In genomic region chr8:106151041-106151440, GRCm38 (mm10) we compare ENCODE assay signal across 8 mouse cellular contexts. TPM values are rescaled to one million over a fixed set of nuclear protein-coding genes. Genes with fewer than 3 reads are reported as not detected.
DNase-seq lines count a peak whose midpoint lies in the region; ATAC-seq and TF ChIP-seq lines count a peak whose summit lies in the region.

No protein-coding gene starts in this region.

- peak overlapping the region; percentile 81 for H3K9ac ChIP-seq in lung, embryonic 16.5 days (ENCODE audit: low read length)
- peak overlapping the region; percentile 65; the same call in 1 of the 2 replicates for H3K9ac ChIP-seq in limb, embryonic 11.5 days (ENCODE audit: low read length)
- 0 out of 2 replicates have a peak overlapping the region, but pooled peaks have one; percentile 45 for H3K9ac ChIP-seq in stomach, embryonic 14.5 days (replicated peaks; ENCODE audit: low read depth, low read length)

- intact Hi-C loops in left cerebral cortex, postnatal 4 days (cut with DNase I), result no loop called here

- WGBS in lung, embryonic 16.5 days, result 69% methylated on average over 9 of the region's 9 CpGs
- WGBS in limb, embryonic 11.5 days, result 83% methylated on average over 9 of the region's 9 CpGs
- 76% methylated on average over 9 of the region's 9 CpGs for WGBS in stomach, embryonic 14.5 days

- TF ChIP-seq CTCF in embryonic fibroblast, embryonic 13.5 days (IDR thresholded peaks at IDR 0.05; ENCODE audit: borderline replicate concordance, insufficient read depth, low read length), result no peak

- peak overlapping the region; percentile 74 for H3K4me3 ChIP-seq in lung, embryonic 16.5 days (ENCODE audit: low read length)
- H3K4me3 ChIP-seq in embryonic fibroblast, embryonic 13.5 days (ENCODE audit: insufficient read depth, low read length), result peak overlapping the region; percentile 63
- peak overlapping the region; percentile 71 for H3K4me3 ChIP-seq in limb, embryonic 11.5 days (ENCODE audit: low read depth, low read length)
- H3K4me3 ChIP-seq in stomach, embryonic 14.5 days (ENCODE audit: low read depth, low read length), result peak overlapping the region; percentile 76

- peak overlapping the region; percentile 84 for H3K4me2 ChIP-seq in lung, embryonic 16.5 days (ENCODE audit: low read depth, low read length)
- H3K4me2 ChIP-seq in limb, embryonic 11.5 days (ENCODE audit: low read depth, severe bottlenecking), result peak overlapping the region; percentile 73
- H3K4me2 ChIP-seq in stomach, embryonic 14.5 days (replicated peaks; ENCODE audit: low read depth, low read length), result peak overlapping the region; percentile 69

- peaks cover 1% of the 10 kb centered on the region; the same call in 1 of the 2 replicates for H3K36me3 ChIP-seq in lung, embryonic 16.5 days (ENCODE audit: control insufficient read depth, insufficient read depth, low read length)
- no peaks in the 10 kb centered on the region for H3K36me3 ChIP-seq in limb, embryonic 11.5 days (ENCODE audit: control insufficient read depth, insufficient read depth, low read length)
- H3K36me3 ChIP-seq in stomach, embryonic 14.5 days (ENCODE audit: control insufficient read depth, insufficient read depth, low read length), result peaks cover 6% of the 10 kb centered on the region

- no peak for ATAC-seq in lung, embryonic 16.5 days (ENCODE audit: low read depth)
- no peak for ATAC-seq in limb, embryonic 11.5 days (ENCODE audit: insufficient number of reproducible peaks, low FRiP score, low TSS enrichment, low read depth)
- no peak for ATAC-seq in stomach, embryonic 14.5 days (ENCODE audit: insufficient number of reproducible peaks, insufficient read depth, low FRiP score, low read depth)

- no peak for DNase-seq in lung, postnatal 14 days
- no peak for DNase-seq in limb, embryonic 11.5 days (ENCODE audit: low spot score)
- no peak for DNase-seq in layer of hippocampus, postnatal 25 days (ENCODE audit: extremely low spot score in 1 of 2, low spot score in 1 of 2)
- DNase-seq in embryo, embryonic 10.5 days (ENCODE audit: low spot score), result no peak
- no peak for DNase-seq in left cerebral cortex, postnatal 4 days

- TF ChIP-seq POLR2A in embryonic fibroblast, embryonic 13.5 days (IDR thresholded peaks at IDR 0.05; ENCODE audit: low read depth, low read length), result no peak

- peaks cover 10% of the 10 kb centered on the region for H3K4me1 ChIP-seq in lung, embryonic 16.5 days (replicated peaks; ENCODE audit: control insufficient read depth, insufficient read depth, low read length)
- peaks cover 6% of the 10 kb centered on the region; the same call in 1 of the 2 replicates for H3K4me1 ChIP-seq in embryonic fibroblast, embryonic 13.5 days (ENCODE audit: control insufficient read depth, insufficient read depth, low read length)
- H3K4me1 ChIP-seq in limb, embryonic 11.5 days (ENCODE audit: control insufficient read depth, insufficient read depth, low read length), result 0 out of 2 replicates have a peak, but pooled peaks cover 2% of the 10 kb centered on the region
- H3K4me1 ChIP-seq in stomach, embryonic 14.5 days (ENCODE audit: control insufficient read depth, insufficient read depth, low read length), result peaks cover 2% of the 10 kb centered on the region; the same call in 1 of the 2 replicates

- H3K27ac ChIP-seq in lung, embryonic 16.5 days (ENCODE audit: low read length), result no peak overlapping the region
- no peak overlapping the region for H3K27ac ChIP-seq in embryonic fibroblast, embryonic 13.5 days (ENCODE audit: insufficient read depth, low read length)
- no peak overlapping the region for H3K27ac ChIP-seq in limb, embryonic 11.5 days (replicated peaks; ENCODE audit: low read depth, low read length)
- no peak overlapping the region for H3K27ac ChIP-seq in stomach, embryonic 14.5 days (ENCODE audit: low read length)

- no peaks in the 10 kb centered on the region for H3K9me3 ChIP-seq in lung, embryonic 16.5 days (ENCODE audit: control insufficient read depth, low read length)
- no peaks in the 10 kb centered on the region for H3K9me3 ChIP-seq in limb, embryonic 11.5 days (ENCODE audit: control insufficient read depth, low read length)
- no peaks in the 10 kb centered on the region for H3K9me3 ChIP-seq in stomach, embryonic 14.5 days (ENCODE audit: control insufficient read depth, low read depth, low read length)

- no peaks in the 10 kb centered on the region for H3K27me3 ChIP-seq in lung, embryonic 16.5 days (ENCODE audit: control insufficient read depth, insufficient read depth, low read depth, low read length)
- H3K27me3 ChIP-seq in limb, embryonic 11.5 days (ENCODE audit: control insufficient read depth, insufficient read depth, low read length), result no peaks in the 10 kb centered on the region
- H3K27me3 ChIP-seq in stomach, embryonic 14.5 days (ENCODE audit: control insufficient read depth, insufficient read depth, low read length), result no peaks in the 10 kb centered on the region

RNA-seq across cellular contexts. Expression of gene Pla2g15, which starts 0.8 kb away (rescaled TPM):
- polyA plus RNA-seq in lung, embryonic 16.5 days (2015; fragmentation: Nextera tagmentation; extraction: Ambion mirVana), result 12.8 and 12.9 TPM in 2 replicates
- 30.0 and 40.9 TPM in 2 replicates for polyA plus RNA-seq in embryonic fibroblast, embryonic 13.5 days (2011; ENCODE audit: insufficient read length, low read depth, missing spikeins)
- polyA plus RNA-seq in limb, embryonic 11.5 days (2014; fragmentation: Nextera tagmentation; extraction: Ambion mirVana), result 5.9 and 6.7 TPM in 2 replicates
- 3.9 and 4.0 TPM in 2 replicates for polyA plus RNA-seq in stomach, embryonic 14.5 days (2014; fragmentation: Nextera tagmentation; extraction: Ambion mirVana)
- total RNA-seq in layer of hippocampus, postnatal 25 days (2021), result 10 to 100 TPM; 19.4 to 23.1 TPM
- total RNA-seq in left cerebral cortex, postnatal 4 days (2021), result 10 to 100 TPM; 20.7 to 21.8 TPM

RNA-seq across cellular contexts. Expression of gene Esrp2, which starts 14.3 kb away (rescaled TPM):
- polyA plus RNA-seq in lung, embryonic 16.5 days (2015; fragmentation: Nextera tagmentation; extraction: Ambion mirVana), result 62.7 and 62.8 TPM in 2 replicates
- polyA plus RNA-seq in embryonic fibroblast, embryonic 13.5 days (2011; ENCODE audit: insufficient read length, low read depth, missing spikeins), result 2.1 and 3.9 TPM in 2 replicates
- 4.6 and 5.6 TPM in 2 replicates for polyA plus RNA-seq in limb, embryonic 11.5 days (2014; fragmentation: Nextera tagmentation; extraction: Ambion mirVana)
- polyA plus RNA-seq in stomach, embryonic 14.5 days (2014; fragmentation: Nextera tagmentation; extraction: Ambion mirVana), result 30.0 and 35.4 TPM in 2 replicates
- total RNA-seq in layer of hippocampus, postnatal 25 days (2021), result under 1 TPM in 1 of 2 experiments, not detected in 1; 0.07 TPM
- total RNA-seq in left cerebral cortex, postnatal 4 days (2021), result not detected

RNA-seq across cellular contexts. Expression of gene Slc7a6, which starts 17.6 kb away (rescaled TPM):
- polyA plus RNA-seq in lung, embryonic 16.5 days (2015; fragmentation: Nextera tagmentation; extraction: Ambion mirVana), result 41.3 and 41.7 TPM in 2 replicates
- 57.4 and 59.3 TPM in 2 replicates for polyA plus RNA-seq in embryonic fibroblast, embryonic 13.5 days (2011; ENCODE audit: insufficient read length, low read depth, missing spikeins)
- polyA plus RNA-seq in limb, embryonic 11.5 days (2014; fragmentation: Nextera tagmentation; extraction: Ambion mirVana), result 101 and 107 TPM in 2 replicates
- 60.4 and 65.6 TPM in 2 replicates for polyA plus RNA-seq in stomach, embryonic 14.5 days (2014; fragmentation: Nextera tagmentation; extraction: Ambion mirVana)
- total RNA-seq in layer of hippocampus, postnatal 25 days (2021), result 10 to 100 TPM; 19.8 to 24.9 TPM
- total RNA-seq in left cerebral cortex, postnatal 4 days (2021), result 10 to 100 TPM; 34.6 to 35.0 TPM

RNA-seq across cellular contexts. Expression of gene Slc7a6os, which starts 59.7 kb away (rescaled TPM):
- 28.3 and 31.0 TPM in 2 replicates for polyA plus RNA-seq in lung, embryonic 16.5 days (2015; fragmentation: Nextera tagmentation; extraction: Ambion mirVana)
- polyA plus RNA-seq in embryonic fibroblast, embryonic 13.5 days (2011; ENCODE audit: insufficient read length, low read depth, missing spikeins), result 31.1 and 34.0 TPM in 2 replicates
- 50.8 and 52.9 TPM in 2 replicates for polyA plus RNA-seq in limb, embryonic 11.5 days (2014; fragmentation: Nextera tagmentation; extraction: Ambion mirVana)
- 35.4 and 36.6 TPM in 2 replicates for polyA plus RNA-seq in stomach, embryonic 14.5 days (2014; fragmentation: Nextera tagmentation; extraction: Ambion mirVana)
- 10 to 100 TPM; 24.6 to 27.4 TPM for total RNA-seq in layer of hippocampus, postnatal 25 days (2021)
- 10 to 100 TPM; 34.7 to 37.0 TPM for total RNA-seq in left cerebral cortex, postnatal 4 days (2021)

RNA-seq across cellular contexts. Expression of gene Prmt7, which starts 59.7 kb away (rescaled TPM):
- polyA plus RNA-seq in lung, embryonic 16.5 days (2015; fragmentation: Nextera tagmentation; extraction: Ambion mirVana), result 40.5 and 42.0 TPM in 2 replicates
- 33.6 and 40.3 TPM in 2 replicates for polyA plus RNA-seq in embryonic fibroblast, embryonic 13.5 days (2011; ENCODE audit: insufficient read length, low read depth, missing spikeins)
- polyA plus RNA-seq in limb, embryonic 11.5 days (2014; fragmentation: Nextera tagmentation; extraction: Ambion mirVana), result 61.7 and 61.8 TPM in 2 replicates
- polyA plus RNA-seq in stomach, embryonic 14.5 days (2014; fragmentation: Nextera tagmentation; extraction: Ambion mirVana), result 46.2 and 47.2 TPM in 2 replicates
- 10 to 100 TPM; 33.1 to 34.2 TPM for total RNA-seq in layer of hippocampus, postnatal 25 days (2021)
- total RNA-seq in left cerebral cortex, postnatal 4 days (2021), result 10 to 100 TPM; 45.7 to 49.5 TPM
